Mouse (Mus musculus): ENCODE data around the gene Scfd2.

Gene Scfd2

GRCm38 (mm10) chr5:74365984-74366709 is 165.4 kb downstream of the Scfd2 start:
- DNase-seq (ENCODE audit: extremely low spot score, low read depth, low spot score), result no peak

- no peak for DNase-seq (ENCODE audit: extremely low spot score, low read depth, low spot score)
Observed at GRCm38 (mm10) chr5:74365408-74365807, 166.2 kb downstream of the Scfd2 start.

DNA sequence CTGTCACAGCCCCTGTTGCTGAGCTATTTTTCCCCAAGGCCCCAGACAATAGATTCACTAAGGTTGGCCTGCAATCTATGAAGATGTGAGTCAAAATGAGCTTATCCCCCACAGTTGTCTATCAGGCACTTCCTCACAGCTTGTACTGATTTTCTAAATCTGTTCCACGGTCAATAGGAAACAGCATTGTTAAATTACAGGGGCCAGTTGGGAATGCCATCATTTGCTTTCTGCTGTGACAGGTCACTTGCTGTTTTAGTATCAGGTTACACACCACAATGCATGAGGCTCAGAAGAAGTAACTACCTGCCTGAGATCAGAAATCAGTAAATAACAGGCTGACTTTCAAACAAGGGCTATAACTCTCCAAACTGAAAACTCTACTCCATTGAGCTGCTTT is 168.3 kb downstream of the Scfd2 start:
- peak; percentile 46 for DNase-seq (ENCODE audit: extremely low spot score, low read depth, low spot score)

DNA sequence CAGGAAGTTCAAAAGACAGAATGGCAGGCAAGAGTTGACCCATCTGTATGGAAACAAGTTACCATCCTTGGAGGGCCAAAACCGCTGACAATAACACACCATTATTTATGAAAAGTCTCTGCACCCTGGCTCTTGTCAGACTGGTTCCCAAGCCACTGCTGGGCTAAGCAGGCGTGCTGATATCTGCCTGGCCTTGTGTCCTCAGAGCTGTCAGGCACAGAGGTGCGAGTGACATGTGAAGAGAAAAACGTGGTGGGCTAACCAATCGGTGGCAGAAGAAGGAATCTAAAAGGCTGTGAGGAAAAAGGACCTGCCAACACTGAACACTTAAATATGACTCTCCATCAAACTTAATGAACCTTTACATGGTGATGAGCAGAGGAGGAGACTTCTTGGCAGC is 170.0 kb downstream of the Scfd2 start:
- DNase-seq (ENCODE audit: extremely low spot score, low read depth, low spot score), result no peak

DNA sequence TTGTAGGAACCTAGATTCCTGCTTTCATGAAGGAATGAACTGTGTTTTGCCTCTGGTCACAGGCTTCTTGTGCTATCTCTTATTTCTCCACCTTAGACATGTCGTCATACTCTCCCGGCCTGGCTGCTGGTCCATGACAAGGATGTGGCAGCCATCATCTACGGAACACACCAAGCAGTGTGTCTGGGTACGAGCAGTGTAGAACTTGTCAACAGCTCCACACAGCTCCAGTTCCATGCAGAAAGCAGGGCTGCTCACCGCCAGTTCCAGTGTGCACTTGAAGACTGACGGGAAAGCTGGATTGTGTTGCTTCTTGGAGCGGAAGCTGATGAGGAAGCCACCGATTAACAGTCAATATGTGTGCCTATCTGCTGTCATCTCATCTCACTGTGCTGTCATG is 173.5 kb downstream of the Scfd2 start:
- DNase-seq (ENCODE audit: extremely low spot score, low read depth, low spot score), result no peak

DNA sequence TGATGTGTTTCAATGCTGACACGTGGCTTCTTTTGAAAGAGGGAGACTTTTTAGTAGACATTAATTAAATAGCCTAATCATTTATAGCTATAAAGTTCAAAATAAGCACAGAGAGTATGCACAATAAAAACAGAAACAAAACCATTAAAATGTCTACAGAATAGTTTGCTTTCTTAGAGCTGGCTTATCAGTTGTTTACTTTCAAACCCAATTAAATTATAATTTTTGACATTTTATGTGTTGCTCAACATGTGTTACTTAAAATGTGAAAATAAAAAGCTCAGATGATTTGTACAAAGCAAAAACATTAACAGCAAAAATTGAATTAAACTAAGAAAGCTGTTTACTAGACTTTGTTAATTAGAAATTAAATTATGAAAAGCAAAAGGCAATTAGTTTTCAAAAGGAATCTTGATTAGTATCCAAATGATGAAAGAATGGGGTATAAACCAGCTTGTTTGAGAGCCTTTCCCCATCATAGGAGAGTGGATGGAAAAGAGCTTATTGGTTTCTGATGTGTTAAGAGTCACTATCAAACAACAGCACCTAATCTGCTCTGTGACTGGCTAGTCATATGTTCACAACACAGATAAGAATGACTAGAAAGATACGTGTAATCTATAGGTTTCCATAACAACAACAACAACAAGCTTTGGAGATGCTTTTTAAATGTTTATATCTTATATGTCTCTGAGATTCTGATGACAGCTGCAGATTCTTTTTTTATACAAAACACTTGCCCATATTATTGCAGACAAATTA is 176.0 kb downstream of the Scfd2 start:
- DNase-seq (ENCODE audit: extremely low spot score, low read depth, low spot score), result no peak

GRCm38 (mm10) chr5:74350909-74351308 is 180.7 kb downstream of the Scfd2 start:
- no peak for DNase-seq (ENCODE audit: extremely low spot score, low read depth, low spot score)

DNA sequence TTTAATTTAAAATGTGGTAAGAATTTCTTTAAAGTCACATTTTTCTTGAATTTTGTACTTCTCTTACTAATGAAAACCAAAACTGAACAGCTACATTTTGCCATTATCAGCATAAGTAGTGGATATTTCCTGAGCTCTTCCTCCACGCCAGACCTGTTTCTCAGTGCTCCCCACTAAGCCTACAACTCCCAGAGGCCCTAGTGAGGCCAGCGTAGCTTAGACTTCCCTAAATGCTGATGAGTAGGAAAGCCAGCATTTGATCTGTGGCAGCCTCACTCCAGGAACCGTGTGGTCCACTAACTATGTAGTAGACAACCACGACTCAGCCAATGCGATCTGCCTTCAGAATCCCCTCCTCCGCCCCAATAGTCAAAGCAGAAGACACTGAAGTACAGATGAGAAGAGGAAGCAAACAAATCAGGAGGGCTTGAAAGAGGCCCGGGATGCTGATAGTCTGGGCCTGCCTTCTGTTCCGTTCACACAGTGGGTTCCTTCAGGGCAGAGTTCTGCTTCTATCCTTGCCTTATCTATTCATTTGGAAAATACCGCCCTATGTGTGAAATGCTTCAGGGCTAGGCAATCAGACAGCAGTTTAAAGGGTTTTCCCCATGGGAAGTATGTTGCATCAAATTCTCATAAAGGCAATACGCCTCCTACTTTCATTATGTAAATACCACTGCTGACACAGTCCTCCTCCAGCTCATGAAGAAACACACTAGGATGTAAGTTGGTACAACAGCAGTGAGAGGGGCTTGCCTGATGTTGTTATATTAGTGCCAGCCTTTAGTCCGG is 183.3 kb downstream of the Scfd2 start:
- no peak for DNase-seq (ENCODE audit: extremely low spot score, low read depth, low spot score)

DNA sequence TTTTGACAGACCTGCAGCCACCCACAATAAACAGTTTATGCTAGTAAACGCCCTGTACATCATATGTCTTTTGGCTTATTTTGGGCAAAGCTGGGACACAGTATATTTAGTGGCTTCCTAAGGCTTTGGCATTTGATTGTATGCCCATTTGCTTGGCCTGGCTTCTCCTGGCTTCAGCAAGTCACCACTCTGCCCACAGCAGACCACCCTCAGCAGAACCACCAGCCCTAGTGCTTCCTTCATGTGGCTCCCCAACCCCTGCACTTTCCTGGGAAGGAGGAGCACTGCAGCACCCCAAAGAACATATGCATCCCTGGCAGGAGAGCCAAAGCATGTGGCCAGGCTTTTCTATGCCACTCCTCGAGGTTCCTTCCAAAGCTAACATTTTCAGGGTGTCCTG is 188.5 kb downstream of the Scfd2 start:
- no peak for DNase-seq (ENCODE audit: extremely low spot score, low read depth, low spot score)

DNA sequence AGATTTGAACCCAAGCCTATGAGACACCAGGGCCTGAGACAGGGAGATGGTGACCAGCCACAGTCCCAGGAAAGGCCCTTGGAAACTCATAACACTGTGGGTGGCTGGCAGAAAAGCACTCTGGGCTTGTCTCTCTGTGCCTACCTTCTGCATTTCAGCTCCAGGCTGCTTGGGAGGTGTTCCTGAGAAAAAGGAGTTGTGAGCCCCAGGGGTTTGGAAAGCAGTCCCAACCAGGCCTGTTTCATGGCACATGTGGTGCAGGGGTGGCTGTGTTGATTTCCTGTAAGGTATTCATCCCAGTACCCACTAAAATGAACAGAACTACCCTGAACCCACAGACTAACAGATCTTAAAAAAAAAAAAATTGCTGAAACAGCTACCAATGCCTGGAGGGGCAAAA is 189.0 kb downstream of the Scfd2 start:
- no peak for DNase-seq (ENCODE audit: extremely low spot score, low read depth, low spot score)

DNA sequence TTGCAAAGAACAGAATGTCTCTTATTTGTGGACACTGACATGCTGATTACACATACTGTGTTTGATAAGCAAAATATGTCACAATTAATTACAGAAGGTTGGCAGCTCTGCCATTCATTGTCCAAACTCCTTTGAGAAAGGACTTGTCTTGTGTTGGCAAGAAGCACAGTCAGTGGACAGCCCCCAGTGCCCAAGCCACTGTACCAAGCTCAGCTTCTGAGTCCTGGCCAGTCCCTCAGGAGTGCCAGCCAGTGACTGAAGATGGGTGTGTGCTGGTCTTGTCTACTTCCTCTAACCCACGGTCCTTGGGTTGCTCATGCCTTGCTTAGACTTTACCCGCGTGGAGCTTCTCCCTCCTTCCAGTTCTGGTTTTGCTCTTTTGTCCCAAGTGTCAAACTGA is 194.1 kb downstream of the Scfd2 start:
- no peak for DNase-seq (ENCODE audit: extremely low spot score, low read depth, low spot score)

- DNase-seq (ENCODE audit: extremely low spot score, low read depth, low spot score), result no peak
Observed at GRCm38 (mm10) chr5:74336780-74337179, 194.8 kb downstream of the Scfd2 start.

DNA sequence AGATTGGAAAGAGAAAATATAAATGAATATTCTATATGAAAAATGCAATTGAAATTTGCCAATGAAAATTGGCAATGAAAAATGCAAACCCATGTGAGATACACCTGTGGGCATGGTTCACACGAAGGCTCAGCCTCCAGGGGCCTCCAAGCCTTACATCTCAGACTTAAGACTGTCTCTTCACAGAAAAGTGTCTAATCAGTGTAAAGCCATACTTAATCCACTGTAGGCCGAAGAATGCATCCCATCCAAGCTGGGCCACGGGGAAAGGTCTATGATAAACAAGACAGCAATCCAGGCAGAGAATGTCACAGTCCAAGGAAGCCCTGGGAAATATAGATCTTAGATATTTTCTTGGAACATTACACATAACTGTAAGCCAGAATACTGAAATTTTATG is 198.3 kb downstream of the Scfd2 start:
- DNase-seq (ENCODE audit: extremely low spot score, low read depth, low spot score), result no peak

- no peak for DNase-seq (ENCODE audit: extremely low spot score, low read depth, low spot score)
Observed at GRCm38 (mm10) chr5:74326228-74326627, 205.3 kb downstream of the Scfd2 start.

DNA sequence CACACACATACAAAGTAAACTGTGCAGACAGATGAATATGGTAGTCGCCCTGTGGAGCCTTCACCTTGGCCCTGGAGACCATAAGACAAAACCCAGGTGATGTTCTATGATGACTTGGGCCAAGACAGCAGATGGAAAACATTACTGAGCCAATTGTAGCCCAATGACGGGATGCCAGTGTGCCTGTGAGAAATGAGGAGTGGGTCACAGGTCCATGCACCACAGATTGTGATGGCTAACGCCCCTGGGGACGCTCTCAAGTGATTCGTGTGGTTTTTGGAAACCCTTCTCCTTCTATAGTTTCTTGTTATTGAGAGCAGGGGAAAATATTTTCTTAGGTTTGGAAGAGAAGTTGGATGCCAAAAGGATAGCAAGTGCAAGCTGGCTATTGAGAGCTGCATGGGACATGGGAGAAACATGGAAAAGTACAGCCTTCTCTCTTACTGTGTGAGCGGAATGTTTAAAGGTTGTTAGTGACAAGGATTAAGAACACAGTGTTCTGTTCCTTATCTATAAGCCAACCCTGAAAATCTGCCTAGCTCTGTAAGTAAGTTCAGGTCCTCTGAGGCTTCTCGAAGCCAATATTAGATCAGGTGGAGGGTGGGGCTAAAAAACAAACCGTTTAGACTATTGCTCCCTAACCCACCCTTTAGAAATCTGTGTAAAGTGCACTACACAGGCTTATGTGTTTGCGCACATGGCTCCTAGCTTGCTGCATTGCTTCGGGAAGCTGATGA is 210.4 kb downstream of the Scfd2 start:
- DNase-seq (ENCODE audit: extremely low spot score, low read depth, low spot score), result no peak

GRCm38 (mm10) chr5:74319551-74319950 is 212.0 kb downstream of the Scfd2 start:
- DNase-seq (ENCODE audit: extremely low spot score, low read depth, low spot score), result no peak

- DNase-seq (ENCODE audit: extremely low spot score, low read depth, low spot score), result no peak
Observed at GRCm38 (mm10) chr5:74317174-74317573, 214.4 kb downstream of the Scfd2 start.

DNA sequence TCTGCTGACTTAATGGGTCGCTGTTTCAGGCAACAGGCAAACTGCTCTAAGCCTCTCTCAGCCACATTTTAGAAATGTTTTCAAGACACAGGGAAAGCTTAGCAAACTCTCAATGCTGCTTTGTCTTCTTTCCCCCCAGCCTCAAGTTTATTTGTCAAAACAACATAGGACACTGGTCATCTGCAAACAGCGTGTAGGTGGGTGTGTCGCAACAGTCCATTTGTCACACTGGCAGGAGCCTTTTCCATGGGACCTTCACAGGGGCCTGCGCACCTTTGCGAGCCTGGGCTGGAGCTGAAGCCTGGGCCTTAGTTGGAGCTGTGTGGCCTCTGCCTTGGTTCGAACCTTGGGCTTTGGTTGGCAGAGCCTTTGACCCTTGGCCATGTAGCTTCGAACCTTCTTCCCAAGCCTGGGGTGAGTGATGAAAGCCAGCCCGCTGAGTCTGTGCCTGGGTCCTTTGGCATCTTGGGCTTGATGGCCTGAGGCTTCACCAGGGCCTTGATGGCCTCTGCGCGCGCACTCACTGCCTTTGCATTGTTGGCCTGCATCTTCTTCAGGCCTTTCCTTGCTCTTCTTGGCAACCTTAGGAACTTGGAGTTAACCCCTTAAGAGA is 215.1 kb downstream of the Scfd2 start:
- no peak for DNase-seq (ENCODE audit: extremely low spot score, low read depth, low spot score)

GRCm38 (mm10) chr5:74315471-74316245 is 215.9 kb downstream of the Scfd2 start:
- DNase-seq (ENCODE audit: extremely low spot score, low read depth, low spot score), result no peak

DNA sequence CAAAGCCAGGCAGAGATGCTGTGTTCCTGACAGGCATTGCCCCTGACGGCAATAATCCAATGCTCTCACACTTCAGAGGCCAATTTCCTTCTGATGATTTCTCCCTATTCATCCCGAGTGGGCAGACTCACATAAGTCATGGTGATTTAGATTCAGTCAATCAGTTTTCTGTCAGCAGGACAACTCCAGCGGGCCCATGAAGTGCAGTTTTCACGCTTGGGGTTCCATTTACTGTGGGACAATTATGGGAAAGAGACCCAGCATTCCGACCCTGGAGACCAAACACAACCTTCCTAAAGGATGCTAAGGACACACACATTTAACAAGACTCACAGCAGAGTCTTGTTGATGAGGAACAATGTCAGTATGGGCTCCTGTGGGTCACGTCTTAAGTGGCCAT is 217.1 kb downstream of the Scfd2 start:
- DNase-seq (ENCODE audit: extremely low spot score, low read depth, low spot score), result no peak
